Mouse (Mus musculus): ENCODE results near the gene Dlgap4.

Dlgap4 gene

GRCm38 (mm10) chr2:156613541-156614257 is at the start of gene Dlgap4:
Gene Dlgap4, plus strand, starts transcription at chr2:156613705.
- DNase-seq (ENCODE audit: extremely low read depth, low read depth, low spot score) = no peak

DNA sequence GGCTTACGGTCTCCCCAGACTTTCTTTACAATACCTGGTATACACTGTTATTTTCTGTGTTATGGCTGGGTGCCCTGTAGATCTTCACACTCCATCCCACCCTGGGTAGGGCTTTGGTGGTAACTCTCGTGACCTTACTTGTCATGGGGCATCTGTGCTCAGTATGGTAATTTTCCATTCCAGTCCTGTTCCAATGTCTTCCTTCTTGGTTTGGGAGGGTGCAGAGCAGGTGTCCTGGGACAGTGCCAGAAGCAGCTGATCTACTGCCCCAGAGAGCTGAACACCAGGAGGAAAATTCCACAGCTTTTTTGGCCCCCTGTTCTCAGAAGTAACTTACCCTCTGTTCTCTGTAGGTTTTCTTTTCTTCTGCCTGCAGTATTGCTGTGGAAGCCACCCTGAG is 47.0 kb upstream of the Dlgap4 start:
- DNase-seq (ENCODE audit: extremely low read depth, low read depth, low spot score) = no peak

GRCm38 (mm10) chr2:156568647-156569046 is 44.9 kb upstream of the Dlgap4 start:
- no peak for DNase-seq (ENCODE audit: extremely low read depth, low read depth, low spot score)

- no peak for DNase-seq (ENCODE audit: extremely low read depth, low read depth, low spot score)
These were observed 44.2 kb upstream of the Dlgap4 start for GRCm38 (mm10) chr2:156569261-156569660.

- no peak for DNase-seq (ENCODE audit: extremely low read depth, low read depth, low spot score)
These were observed 42.0 kb upstream of the Dlgap4 start for GRCm38 (mm10) chr2:156571521-156571920.

DNA sequence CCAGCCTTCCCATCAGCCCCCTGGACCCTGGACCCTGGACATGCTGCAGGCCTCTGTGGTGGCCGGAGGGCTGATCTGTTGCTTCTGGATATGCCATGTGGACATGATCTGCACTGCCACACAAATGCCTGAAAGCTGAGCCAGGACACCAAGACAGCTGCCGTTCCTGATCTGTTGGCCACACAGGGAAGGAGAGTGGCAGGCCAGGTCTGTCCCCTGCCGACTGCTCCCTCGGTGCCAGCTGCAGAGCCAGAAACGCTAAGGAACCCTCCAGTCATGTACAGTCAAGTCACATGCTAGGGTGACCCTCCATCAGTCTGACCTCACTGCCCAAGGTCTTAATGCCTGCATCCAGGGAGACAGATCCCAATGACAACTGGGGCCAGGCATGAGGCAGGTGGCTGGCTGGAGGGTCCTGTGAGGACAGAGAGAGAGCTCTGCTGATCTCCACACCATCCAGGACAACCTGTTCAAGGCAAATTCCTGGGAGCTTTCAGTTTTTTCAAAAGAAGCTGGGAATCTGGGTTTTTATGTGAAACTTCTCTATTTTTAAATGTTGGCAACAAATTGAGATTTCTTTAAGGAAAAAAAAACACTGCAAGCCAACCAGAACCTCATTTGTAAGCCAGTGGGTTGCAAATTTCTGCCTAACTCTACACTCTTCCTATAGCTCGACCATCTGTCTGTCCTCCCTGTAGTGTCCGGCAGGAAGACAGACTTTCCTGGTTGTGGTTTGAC is 36.5 kb upstream of the Dlgap4 start:
- no peak for DNase-seq (ENCODE audit: extremely low read depth, low read depth, low spot score)

GRCm38 (mm10) chr2:156580507-156580906 is 33.0 kb upstream of the Dlgap4 start:
- DNase-seq (ENCODE audit: extremely low read depth, low read depth, low spot score) = no peak

DNA sequence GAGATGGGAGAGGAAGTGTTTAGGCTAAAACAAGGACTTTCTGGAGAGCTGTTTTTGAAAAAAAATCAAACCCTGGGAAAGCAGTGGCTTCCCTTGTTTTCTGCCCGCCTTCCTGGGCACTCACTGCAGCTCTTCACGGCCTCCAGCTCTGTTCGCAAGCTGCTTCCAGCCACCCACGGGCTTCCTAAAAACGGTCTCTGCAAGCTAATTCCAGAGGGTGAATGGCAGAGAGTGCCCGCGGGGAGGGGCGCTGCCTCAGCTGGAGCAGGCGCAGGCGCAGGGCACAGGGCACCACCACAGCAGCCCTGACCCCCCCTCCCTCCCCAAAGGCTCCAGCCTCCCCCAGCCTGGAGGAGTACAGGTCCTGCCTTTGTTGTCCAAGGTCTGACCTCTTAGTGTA is 32.3 kb upstream of the Dlgap4 start:
- DNase-seq (ENCODE audit: extremely low read depth, low read depth, low spot score) = no peak

GRCm38 (mm10) chr2:156582887-156583286 is 30.6 kb upstream of the Dlgap4 start:
- DNase-seq (ENCODE audit: extremely low read depth, low read depth, low spot score) = no peak

DNA sequence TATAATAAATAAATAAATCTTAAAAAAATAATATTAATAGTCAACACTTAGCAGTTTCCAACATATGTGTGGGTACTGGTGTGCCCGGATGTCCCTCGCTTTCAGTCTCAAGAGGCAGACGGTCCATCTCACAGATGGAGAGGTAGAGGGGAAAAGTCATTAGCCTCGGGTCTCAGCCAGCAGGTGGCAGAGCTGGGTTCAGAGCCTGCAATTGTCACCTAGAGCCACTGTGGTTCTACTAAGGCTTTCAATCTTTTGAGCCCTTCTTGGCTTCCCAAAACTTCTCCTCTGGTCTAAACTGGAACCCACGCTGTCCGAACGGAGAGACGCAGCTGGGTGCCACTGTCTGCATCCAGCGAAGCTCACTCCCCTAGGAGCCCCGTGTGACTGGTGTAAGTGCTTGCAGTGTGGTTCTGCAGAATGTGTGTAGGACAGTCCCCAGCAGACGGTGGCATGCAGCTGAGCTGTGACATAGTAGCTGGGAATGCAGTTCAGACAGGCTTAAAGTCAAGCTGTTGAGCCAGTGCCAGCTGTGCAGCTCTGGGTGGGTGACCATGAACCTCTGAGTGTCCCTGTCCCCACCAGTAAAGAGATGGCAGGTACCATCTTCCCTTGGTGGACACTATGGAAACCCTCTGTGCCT is 29.2 kb upstream of the Dlgap4 start:
- no peak for DNase-seq (ENCODE audit: extremely low read depth, low read depth, low spot score)

- no peak for DNase-seq (ENCODE audit: extremely low read depth, low read depth, low spot score)
These were observed 28.6 kb upstream of the Dlgap4 start for GRCm38 (mm10) chr2:156584797-156585471.

GRCm38 (mm10) chr2:156589481-156589880 is 24.0 kb upstream of the Dlgap4 start:
- no peak for DNase-seq (ENCODE audit: extremely low read depth, low read depth, low spot score)

GRCm38 (mm10) chr2:156594987-156595490 is 18.5 kb upstream of the Dlgap4 start:
- DNase-seq (ENCODE audit: extremely low read depth, low read depth, low spot score) = no peak

DNA sequence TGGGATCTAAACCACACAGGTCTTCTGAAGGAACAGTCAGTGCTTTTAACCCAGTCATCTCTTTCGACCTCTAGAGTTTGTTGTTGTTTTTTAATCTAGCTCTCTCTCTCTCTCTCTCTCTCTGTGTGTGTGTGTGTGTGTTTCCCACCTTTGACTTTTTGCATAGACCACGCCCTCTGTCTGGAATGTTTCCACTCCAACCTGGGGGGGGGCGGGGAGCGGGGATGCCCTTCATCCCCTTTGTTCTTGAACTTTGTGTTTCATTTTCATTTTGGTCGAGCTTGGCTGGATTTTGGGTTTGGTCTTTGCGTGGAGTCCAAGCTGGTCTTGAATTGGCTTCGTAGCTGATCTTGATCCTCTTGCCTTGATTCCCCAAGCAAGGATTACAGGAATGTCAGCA is 10.9 kb upstream of the Dlgap4 start:
- no peak for DNase-seq (ENCODE audit: extremely low read depth, low read depth, low spot score)

DNA sequence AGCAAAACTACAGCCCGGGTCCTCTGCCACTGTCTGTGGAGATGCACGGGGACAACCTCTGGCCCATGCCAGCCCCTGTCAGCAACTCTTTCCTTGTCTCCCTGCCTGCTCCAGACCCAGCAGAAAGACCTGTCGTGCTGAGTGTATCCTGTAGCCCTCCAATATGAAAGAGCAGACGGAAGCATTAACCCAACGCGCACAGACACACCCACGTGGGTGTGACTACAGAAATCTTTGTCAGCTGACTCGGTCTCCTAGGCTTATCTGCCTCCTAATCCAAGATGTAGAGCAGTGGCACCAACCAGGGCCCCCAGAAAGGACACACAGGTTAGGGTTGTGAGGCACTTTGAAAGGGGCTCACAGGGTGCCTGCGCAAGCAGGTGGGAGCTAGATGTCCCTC is 9.8 kb upstream of the Dlgap4 start:
- DNase-seq (ENCODE audit: extremely low read depth, low read depth, low spot score) = no peak

DNA sequence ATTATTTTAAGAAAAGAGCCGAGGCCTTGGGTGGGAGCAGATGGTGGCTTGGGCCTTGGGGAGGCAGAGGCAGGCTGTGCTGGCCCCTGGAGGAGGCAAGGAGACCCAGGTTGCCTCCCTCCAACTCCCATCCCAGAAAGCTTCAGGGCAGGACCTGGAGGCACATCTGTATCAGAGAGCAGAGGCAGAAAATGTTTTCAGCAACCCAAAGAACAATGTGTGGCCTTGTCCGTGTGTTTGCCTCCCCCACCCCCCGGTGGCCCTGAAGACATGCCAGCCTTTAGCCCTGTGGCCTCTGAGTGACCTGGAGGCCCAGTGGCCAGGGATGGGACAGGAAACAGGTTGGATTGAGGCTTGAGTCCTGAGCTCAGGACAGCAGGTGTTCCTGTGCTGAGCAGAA is 8.4 kb upstream of the Dlgap4 start:
- DNase-seq (ENCODE audit: extremely low read depth, low read depth, low spot score) = no peak

DNA sequence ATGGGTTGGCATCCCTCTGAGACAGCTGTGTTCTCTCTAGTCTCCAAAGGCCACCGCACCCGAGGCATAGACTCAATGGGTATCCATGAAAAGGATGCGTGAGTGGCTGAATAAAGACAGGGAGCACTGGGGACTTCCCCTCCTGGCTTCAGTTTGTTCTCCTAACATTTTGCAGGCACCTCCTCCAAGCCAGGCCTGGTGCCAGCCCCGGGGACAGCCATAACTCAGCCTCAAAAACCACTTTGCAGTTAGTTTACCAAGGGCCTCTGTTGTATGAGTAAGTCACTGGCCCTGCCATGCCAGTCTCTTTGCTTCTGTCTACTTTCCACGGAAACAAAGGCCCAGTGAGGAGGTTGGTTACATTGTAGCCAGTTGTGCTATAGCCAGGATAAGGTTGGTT is 7.5 kb upstream of the Dlgap4 start:
- no peak for DNase-seq (ENCODE audit: extremely low read depth, low read depth, low spot score)

- DNase-seq (ENCODE audit: extremely low read depth, low read depth, low spot score) = no peak
These were observed 394 bp upstream of the Dlgap4 start for GRCm38 (mm10) chr2:156613081-156613540.

DNA sequence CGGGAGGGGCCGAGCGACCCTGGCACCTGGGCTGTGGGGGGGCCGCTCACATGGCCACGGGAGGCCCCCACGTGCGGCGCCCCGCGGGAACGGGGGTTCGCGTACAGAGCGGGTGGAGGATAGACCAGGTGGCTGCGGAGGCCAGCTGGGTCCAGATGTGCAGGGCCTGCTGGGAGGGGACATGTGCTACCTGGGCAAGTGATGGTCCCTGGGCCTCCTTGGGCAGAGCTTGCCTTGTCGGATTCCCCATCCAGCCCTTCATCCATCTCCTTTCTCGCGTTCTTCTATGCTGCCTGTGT is 702 bp downstream of the Dlgap4 start:
- DNase-seq (ENCODE audit: extremely low read depth, low read depth, low spot score) = no peak

DNA sequence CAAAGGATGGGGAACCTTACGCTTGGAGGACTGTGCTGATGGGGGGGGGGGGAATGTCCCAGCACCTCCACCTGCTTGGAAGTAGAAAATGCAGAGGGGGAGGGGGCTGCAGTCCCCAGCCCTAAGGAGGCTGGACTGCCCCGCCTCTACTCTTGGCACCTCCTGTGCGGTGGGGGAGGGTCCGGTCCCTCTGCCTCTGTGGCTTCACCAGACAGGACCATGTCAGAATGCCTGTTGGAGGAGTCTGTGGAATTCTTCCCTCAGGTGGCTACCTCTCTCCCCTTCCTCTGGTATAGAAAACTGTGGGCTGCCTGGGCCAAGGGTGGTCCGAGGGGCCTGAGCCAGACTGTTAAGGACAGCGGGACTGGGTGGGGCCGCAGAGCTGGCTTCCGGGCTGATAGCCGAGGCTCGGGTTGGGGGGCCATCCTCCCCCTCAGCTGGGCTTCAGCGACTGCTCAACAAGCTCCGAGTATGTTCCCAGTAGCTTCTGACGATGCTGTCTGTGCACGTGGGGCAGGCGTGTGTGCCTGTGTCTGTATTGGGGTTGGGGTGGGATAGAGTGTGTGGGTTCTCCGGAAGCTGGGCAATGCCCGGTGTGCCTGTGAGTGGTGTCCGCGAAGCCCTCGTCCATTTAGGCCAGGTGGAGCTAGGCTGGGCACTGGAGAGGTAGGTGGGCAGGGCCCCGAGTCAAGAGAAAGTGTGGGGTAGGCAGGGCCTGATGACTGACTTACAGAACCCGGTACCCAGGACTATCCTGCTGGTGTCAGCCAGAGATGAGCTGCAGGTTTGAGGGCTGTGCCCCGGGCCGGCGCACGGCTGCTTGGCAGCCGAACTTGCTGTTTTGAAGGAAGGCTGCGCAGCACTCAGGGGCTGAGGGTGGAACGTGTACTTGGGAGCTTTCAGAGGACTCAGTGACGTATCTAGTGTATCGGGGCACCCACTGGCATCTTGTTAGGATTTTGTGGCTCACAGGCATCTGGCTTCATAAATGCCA is 1.5 kb downstream of the Dlgap4 start:
- no peak for DNase-seq (ENCODE audit: extremely low read depth, low read depth, low spot score)

Measured in fat pad, adult 2 months (tissue).